Mouse (Mus musculus): ENCODE measurements at regions not wholly inside any gene's neighbourhood (a gene's known extent, or its start where the extent isn't known, plus 50 kb on each side); places are given as distances from the start of the nearest gene placed in this dataset.
"Not testable (repeated sequence)": the region's sequence is repeated elsewhere in the genome, so short reads cannot be mapped to it uniquely, and the experiment has no call there.

DNA sequence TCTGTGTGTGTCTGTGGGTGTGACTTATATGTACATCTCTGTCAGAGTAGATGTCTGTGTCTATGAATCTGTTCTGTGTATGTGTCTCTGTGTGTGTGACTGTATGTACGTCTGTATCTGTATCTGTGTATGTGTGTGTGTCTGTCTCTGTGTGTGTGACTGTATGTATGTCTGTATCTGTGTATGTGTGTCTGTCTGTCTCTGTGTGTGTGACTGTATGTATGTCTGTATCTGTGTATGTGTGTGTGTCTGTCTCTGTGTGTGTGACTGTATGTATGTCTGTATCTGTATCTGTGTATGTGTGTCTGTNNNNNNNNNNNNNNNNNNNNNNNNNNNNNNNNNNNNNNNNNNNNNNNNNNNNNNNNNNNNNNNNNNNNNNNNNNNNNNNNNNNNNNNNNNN is 88.3 kb downstream of the Sspn start:
- DNase-seq (ENCODE audit: low spot score) (peak; percentile 17), ATAC-seq (replicated peaks; ENCODE audit: low FRiP score) (peak; percentile 44; the same call in 1 of the 2 replicates)
- H3K9ac ChIP-seq (ENCODE audit: low read length); H3K4me2 ChIP-seq (ENCODE audit: low read depth, low read length, severe bottlenecking); H3K36me3 ChIP-seq (ENCODE audit: control insufficient read depth, insufficient read depth, low read length); H3K4me1 ChIP-seq (replicated peaks; ENCODE audit: control insufficient read depth, insufficient read depth, low read length); H3K27ac ChIP-seq (ENCODE audit: low read depth, low read length); H3K4me3 ChIP-seq (ENCODE audit: low read depth, low read length); H3K27me3 ChIP-seq (ENCODE audit: control insufficient read depth, insufficient read depth, low read length); H3K9me3 ChIP-seq (ENCODE audit: control insufficient read depth, low read length): not testable (repeated sequence)
- 71% methylated on average over 1 of the region's 1 CpGs for WGBS
